Mouse (Mus musculus) MEL (cell line): Measurements from ENCODE around the gene Rab11fip5. TPM values are rescaled to one million over a fixed set of nuclear protein-coding genes. Genes with fewer than 3 reads are reported as not detected.

Experiments
- DNase-seq: peaks from one replicate; pipeline ENCODE4 v3.0.0; 2011; ENCODE audit warnings: low read depth, low spot score
- H3K27ac ChIP-seq: 2 replicates; pipeline ENCODE4 v1.5.1; 2012; ENCODE audit warnings: low read depth, mild to moderate bottlenecking, control low read depth, low read length, moderate library complexity; ENCODE audit not compliant: control insufficient read depth
- H3K27me3 ChIP-seq, 2 experiments: fragments of 150-350 bp in 1 of 2; sonication (generic) in 1 of 2; 2 replicates each; pipeline ENCODE4 v1.6.1; 2012; ENCODE audit warnings: low read length in 2 of 2, mild to moderate bottlenecking in 2 of 2, improper control_type of control experiment in 1 of 2, moderate library complexity in 1 of 2; ENCODE audit not compliant: insufficient read depth in 2 of 2, control insufficient read depth in 1 of 2
- H3K36me3 ChIP-seq, 2 experiments: 2 replicates each; pipeline ENCODE4 v1.6.1; 2012 to 2014; ENCODE audit warnings: low read length in 2 of 2, improper control_type of control experiment in 1 of 2, inconsistent platforms in 1 of 2, mild to moderate bottlenecking in 1 of 2; ENCODE audit not compliant: insufficient read depth in 2 of 2, control insufficient read depth in 1 of 2
- H3K4me1 ChIP-seq, 2 experiments: fragments of 150-350 bp in 1 of 2; sonication (generic) in 1 of 2; 2 replicates each; pipeline ENCODE4 v1.6.1; 2012; ENCODE audit warnings: low read length in 2 of 2, improper control_type of control experiment in 1 of 2, mild to moderate bottlenecking in 1 of 2; ENCODE audit not compliant: insufficient read depth in 2 of 2, control insufficient read depth in 1 of 2
- H3K4me3 ChIP-seq, 2 experiments: fragments of 150-350 bp in 1 of 2; sonication (generic) in 1 of 2; 2 replicates each; pipeline ENCODE4 v1.5.1; 2012; ENCODE audit warnings: low read depth in 2 of 2, low read length in 2 of 2, mild to moderate bottlenecking in 2 of 2, moderate library complexity in 2 of 2, control low read depth in 1 of 2, improper control_type of control experiment in 1 of 2; ENCODE audit not compliant: control insufficient read depth in 1 of 2, insufficient read depth in 1 of 2
- H3K79me2 ChIP-seq: 2 replicates; pipeline ENCODE4 v1.6.1; 2012; ENCODE audit warnings: mild to moderate bottlenecking, low read length, moderate library complexity; ENCODE audit not compliant: control insufficient read depth, poor library complexity, insufficient read depth
- H3K9ac ChIP-seq: 2 replicates; pipeline ENCODE4 v1.6.1; 2012; ENCODE audit warnings: low read depth, mild to moderate bottlenecking, control low read depth, low read length, moderate library complexity; ENCODE audit not compliant: control insufficient read depth, poor library complexity, severe bottlenecking
- H3K9me3 ChIP-seq: fragments of 150-350 bp; sonication (generic); replicated peaks from 2 replicates; pipeline ENCODE4 v1.6.1; 2012; ENCODE audit warnings: mild to moderate bottlenecking, low read length, improper control_type of control experiment, moderate library complexity; ENCODE audit not compliant: insufficient read depth
- CHD2 ChIP-seq: IDR thresholded peaks from 2 replicates; pipeline ENCODE4 v1.6.1; 2011; ENCODE audit warnings: low read length, improper control_type of control experiment
- CTCF ChIP-seq, 3 experiments: IDR thresholded peaks in 2 of 3; conservative IDR thresholded peaks in 1 of 3; 2 replicates each; pipeline ENCODE4 v1.5.1; 2011 to 2012; ENCODE audit warnings: low read length in 3 of 3, low read depth in 2 of 3, mild to moderate bottlenecking in 2 of 3, improper control_type of control experiment in 1 of 3, inconsistent platforms in 1 of 3, mixed read lengths in 1 of 3, moderate library complexity in 1 of 3; ENCODE audit not compliant: control insufficient read depth in 1 of 3, insufficient read depth in 1 of 3, poor library complexity in 1 of 3, severe bottlenecking in 1 of 3
- ELF1 ChIP-seq: IDR thresholded peaks from 2 replicates; pipeline ENCODE4 v1.6.1; 2014; ENCODE audit warnings: low read depth, mild to moderate bottlenecking, inconsistent platforms, low read length, improper control_type of control experiment, moderate library complexity
- EP300 ChIP-seq, 2 experiments: IDR thresholded peaks; 2 replicates each; pipeline ENCODE4 v1.6.1; 2011; ENCODE audit warnings: improper control_type of control experiment in 2 of 2, low read length in 2 of 2, low read depth in 1 of 2, mild to moderate bottlenecking in 1 of 2
- GABPA ChIP-seq: IDR thresholded peaks from 2 replicates; pipeline ENCODE4 v1.6.1; 2012; ENCODE audit warnings: low read depth, mild to moderate bottlenecking, inconsistent platforms, low read length, improper control_type of control experiment, moderate library complexity
- GATA1 ChIP-seq: IDR thresholded peaks from 2 replicates; pipeline ENCODE4 v1.6.1; 2011; ENCODE audit warnings: low read depth, low read length, improper control_type of control experiment
- HCFC1 ChIP-seq: IDR thresholded peaks from 2 replicates; pipeline ENCODE4 v1.6.1; 2012; ENCODE audit warnings: low read depth, mild to moderate bottlenecking, inconsistent platforms, low read length, improper control_type of control experiment, moderate library complexity
- MAX ChIP-seq: IDR thresholded peaks from 2 replicates; pipeline ENCODE4 v1.6.1; 2011; ENCODE audit warnings: low read length, improper control_type of control experiment
- MAZ ChIP-seq: IDR thresholded peaks from 2 replicates; pipeline ENCODE4 v1.6.1; 2012; ENCODE audit warnings: low read depth, mild to moderate bottlenecking, inconsistent platforms, low read length, improper control_type of control experiment
- MYB ChIP-seq: IDR thresholded peaks from 2 replicates; pipeline ENCODE4 v1.6.1; 2011; ENCODE audit warnings: mild to moderate bottlenecking, low read depth, low read length, improper control_type of control experiment
- NELFE ChIP-seq: IDR thresholded peaks from 2 replicates; pipeline ENCODE4 v1.6.1; 2011; ENCODE audit warnings: low read depth, low read length, improper control_type of control experiment
- NRF1 ChIP-seq: IDR thresholded peaks from 2 replicates; pipeline ENCODE4 v1.6.1; 2014; ENCODE audit warnings: low read depth, mild to moderate bottlenecking, inconsistent platforms, low read length, improper control_type of control experiment, moderate library complexity; ENCODE audit not compliant: poor library complexity, insufficient read depth, severe bottlenecking
- POLR2AphosphoS5 ChIP-seq: IDR thresholded peaks from 2 replicates; pipeline ENCODE4 v1.6.1; 2012; ENCODE audit warnings: low read depth, borderline replicate concordance, mild to moderate bottlenecking, inconsistent platforms, low read length, moderate library complexity, mixed read lengths
- RAD21 ChIP-seq: IDR thresholded peaks from 2 replicates; pipeline ENCODE4 v1.6.1; 2011; ENCODE audit warnings: mild to moderate bottlenecking, low read depth, low read length, improper control_type of control experiment
- SMC3 ChIP-seq: IDR thresholded peaks from 2 replicates; pipeline ENCODE4 v1.6.1; 2011; ENCODE audit warnings: low read depth, low read length, improper control_type of control experiment
- TBP ChIP-seq: IDR thresholded peaks from 2 replicates; pipeline ENCODE4 v1.8.0; 2011; ENCODE audit warnings: low read depth, low read length, improper control_type of control experiment
- TCF12 ChIP-seq: IDR thresholded peaks from 2 replicates; pipeline ENCODE4 v1.6.1; 2014; ENCODE audit warnings: low read depth, mild to moderate bottlenecking, inconsistent platforms, low read length, improper control_type of control experiment, moderate library complexity
- UBTF ChIP-seq: IDR thresholded peaks from 2 replicates; pipeline ENCODE4 v1.6.1; 2012; ENCODE audit warnings: low read depth, mild to moderate bottlenecking, inconsistent platforms, low read length, improper control_type of control experiment, moderate library complexity, borderline replicate concordance; ENCODE audit not compliant: insufficient read depth
- USF1 ChIP-seq: IDR thresholded peaks from 2 replicates; pipeline ENCODE4 v1.6.1; 2014; ENCODE audit warnings: low read depth, mild to moderate bottlenecking, inconsistent platforms, low read length, improper control_type of control experiment, moderate library complexity
- USF2 ChIP-seq, 2 experiments: IDR thresholded peaks; 2 replicates each; pipeline ENCODE4 v1.6.1; 2011 to 2012; ENCODE audit warnings: improper control_type of control experiment in 2 of 2, low read length in 2 of 2, borderline replicate concordance in 1 of 2, inconsistent platforms in 1 of 2, low read depth in 1 of 2, mild to moderate bottlenecking in 1 of 2; ENCODE audit not compliant: insufficient read depth in 1 of 2
- ZC3H11A ChIP-seq: IDR thresholded peaks from 2 replicates; pipeline ENCODE4 v1.6.1; 2012; ENCODE audit warnings: low read depth, mild to moderate bottlenecking, inconsistent platforms, low read length, improper control_type of control experiment
- ZMIZ1 ChIP-seq: IDR thresholded peaks from 2 replicates; pipeline ENCODE4 v1.6.1; 2012; ENCODE audit warnings: low read depth, mild to moderate bottlenecking, inconsistent platforms, low read length, improper control_type of control experiment, moderate library complexity
- polyA plus RNA-seq, 2 experiments: library from polyadenylated mRNA; stranded (reverse) in 1 of 2; unstranded in 1 of 2; fragments of >175 nt in 1 of 2; fragments of >200 nt in 1 of 2; gene quantifications; 2 replicates each; pipeline versions ENCODE4 v1.2.1 to v1.2.4; 2012; ENCODE audit warnings: low replicate concordance in 2 of 2, low read depth in 1 of 2; ENCODE audit not compliant: insufficient read length in 2 of 2, insufficient read depth in 1 of 2, missing spikeins in 1 of 2
- total RNA-seq: library from RNA; depleted of rRNA; stranded (reverse); fragments of 300-350 nt; gene quantifications from 2 replicates; pipeline ENCODE4 v1.2.3, GENCODE M21; 2012

The Rab11fip5 gene
- total and polyA plus RNA-seq, 3 experiments, result 3.3 to 8.5 TPM; not detected in 1

GRCm38 (mm10) chr6:85399715-85400114 lies 25.3 kb upstream of the Rab11fip5 start:
- H3K9me3 ChIP-seq, result no peaks in the 10 kb centered on the region
- no peaks in the 10 kb centered on the region for H3K79me2 ChIP-seq
- TF ChIP-seq USF2 (IDR thresholded peaks at IDR 0.05; ENCODE audit: borderline replicate concordance in 1 of 2, insufficient read depth in 1 of 2, low read depth in 1 of 2, low read length in 2 of 2) (no peak), POLR2AphosphoS5 (no peak), GATA1 (no peak), ELF1 (no peak), MAZ (no peak), GABPA (no peak), TBP (no peak), RAD21 (no peak), EP300 (IDR thresholded peaks at IDR 0.05; ENCODE audit: low read depth in 1 of 2, low read length in 2 of 2) (no peak), ZMIZ1 (no peak)
- peaks cover 0 to 2% of the 10 kb centered on the region in 2 experiments; a peak in 1 of 4 replicates for H3K36me3 ChIP-seq
- H3K9ac ChIP-seq, result no peak overlapping the region
- H3K4me3 ChIP-seq, result no peak overlapping the region
- H3K27me3 ChIP-seq, result peaks cover 2 to 3% of the 10 kb centered on the region in 2 experiments; a peak in 1 of 4 replicates
- peaks cover 0 to 8% of the 10 kb centered on the region in 2 experiments; a peak in 2 of 4 replicates for H3K4me1 ChIP-seq
- DNase-seq, result no peak
- no peak overlapping the region for H3K27ac ChIP-seq

- no peak overlapping the region for H3K9ac ChIP-seq
- H3K27ac ChIP-seq, result no peak overlapping the region
- peak; percentile 59 for DNase-seq
- no peaks in the 10 kb centered on the region for H3K9me3 ChIP-seq
- no peaks in the 10 kb centered on the region for H3K36me3 ChIP-seq
- no peaks in the 10 kb centered on the region for H3K4me1 ChIP-seq
- no peaks in the 10 kb centered on the region for H3K79me2 ChIP-seq
- no peaks in the 10 kb centered on the region; a peak in 1 of 4 replicates for H3K27me3 ChIP-seq
- no peak overlapping the region for H3K4me3 ChIP-seq
- TF ChIP-seq UBTF (no peak), TCF12 (no peak), ZMIZ1 (no peak), CHD2 (no peak), HCFC1 (no peak), ZC3H11A (peak; percentile 59), NELFE (no peak), SMC3 (peak; percentile 78), RAD21 (peak; percentile 72), POLR2AphosphoS5 (no peak), MYB (no peak), USF1 (no peak), MAX (no peak), USF2 (IDR thresholded peaks at IDR 0.05; ENCODE audit: borderline replicate concordance in 1 of 2, insufficient read depth in 1 of 2, low read depth in 1 of 2, low read length in 2 of 2) (no peak), CTCF (IDR thresholded peaks at IDR 0.05 in 2 of 3, conservative IDR thresholded peaks at IDR 0.05 in 1 of 3; ENCODE audit: control insufficient read depth in 1 of 3, insufficient read depth in 1 of 3, low read depth in 2 of 3, low read length in 3 of 3, poor library complexity in 1 of 3, severe bottlenecking in 1 of 3) (peak; percentile 57 to 87 (median 79)), NRF1 (no peak), TBP (no peak)
These were observed 22.7 kb upstream of the Rab11fip5 start for GRCm38 (mm10) chr6:85397165-85397564.
